Mouse (Mus musculus) neural tube, embryonic 13.5 days (tissue): ENCODE measurements around the gene Sypl2. TPM values are rescaled to one million over a fixed set of nuclear protein-coding genes. Genes with fewer than 3 reads are reported as not detected.
A peak's percentile ranks its signal among the peaks of the same experiment; 100 is the strongest.

Experiments used
- ATAC-seq: fragments of 200-750 bp; cut with Nextera tagmentation; 2 replicates; pipeline ENCODE4 v1.8.0; 2017; ENCODE audit warnings: low read depth, mild to moderate bottlenecking, moderate TSS enrichment, moderate library complexity
- H3K27ac ChIP-seq: fragments of 300-500 bp; sonication (generic); replicated peaks from 2 replicates; pipeline ENCODE4 v1.5.1; 2015; ENCODE audit warnings: moderate library complexity, mild to moderate bottlenecking, inconsistent platforms
- H3K27me3 ChIP-seq: fragments of 300-500 bp; sonication (generic); 2 replicates; pipeline ENCODE4 v1.6.1; 2015; ENCODE audit warnings: mild to moderate bottlenecking, inconsistent platforms
- H3K36me3 ChIP-seq: fragments of 300-500 bp; sonication (generic); 2 replicates; pipeline ENCODE4 v1.6.1; 2015; ENCODE audit warnings: mild to moderate bottlenecking, inconsistent platforms
- H3K4me1 ChIP-seq: fragments of 300-500 bp; sonication (generic); replicated peaks from 2 replicates; pipeline ENCODE4 v1.6.1; 2015; ENCODE audit warnings: inconsistent platforms
- H3K4me2 ChIP-seq: fragments of 300-500 bp; sonication (generic); 2 replicates; pipeline ENCODE4 v1.6.1; 2015; ENCODE audit warnings: inconsistent platforms, mild to moderate bottlenecking, moderate library complexity
- H3K4me3 ChIP-seq: fragments of 300-500 bp; sonication (generic); 2 replicates; pipeline ENCODE4 v1.5.1; 2015; ENCODE audit warnings: mild to moderate bottlenecking, inconsistent platforms
- H3K9ac ChIP-seq: fragments of 300-500 bp; sonication (generic); 2 replicates; pipeline ENCODE4 v1.6.1; 2015; ENCODE audit warnings: moderate library complexity, mild to moderate bottlenecking, inconsistent platforms
- H3K9me3 ChIP-seq: fragments of 300-500 bp; sonication (generic); 2 replicates; pipeline ENCODE4 v1.6.1; 2016; ENCODE audit warnings: inconsistent platforms
- WGBS: fragments of 180-500 bp; shearing (Covaris S2); methylation state at CpG from one replicate; pipeline ENCODE4 v1.1.7; 2015; 5-methylcytosine and 5-hydroxymethylcytosine counted together
- polyA plus RNA-seq: library from polyadenylated mRNA; unstranded; fragments of >200 nt; fragmentation: Nextera tagmentation; extraction: Ambion mirVana; gene quantifications from 2 replicates; pipeline ENCODE4 v1.2.1, GENCODE M21; 2015

The Sypl2 gene
- polyA plus RNA-seq, 1 experiment from 2014 or later: 0.71 TPM

GRCm38 (mm10) chr3:108220661-108221060 is 5.8 kb downstream of the Sypl2 start:
- no peak overlapping the region for H3K9ac ChIP-seq
- peaks cover under 1% of the 10 kb centered on the region; the same call in 1 of the 2 replicates for H3K4me1 ChIP-seq
- H3K4me3 ChIP-seq: no peak overlapping the region
- H3K27ac ChIP-seq: no peak overlapping the region
- WGBS: 78% methylated on average over 3 of the region's 3 CpGs
- peaks cover 55% of the 10 kb centered on the region for H3K27me3 ChIP-seq
- no peak for ATAC-seq
- no peaks in the 10 kb centered on the region for H3K36me3 ChIP-seq
- H3K9me3 ChIP-seq: no peaks in the 10 kb centered on the region
- no peak overlapping the region for H3K4me2 ChIP-seq

GRCm38 (mm10) chr3:108214734-108215133 is 11.7 kb downstream of the Sypl2 start:
- Histone ChIP-seq H3K27me3 (peaks cover 10% of the 10 kb centered on the region), H3K9ac (no peak overlapping the region), H3K36me3 (no peaks in the 10 kb centered on the region), H3K9me3 (no peaks in the 10 kb centered on the region), H3K4me2 (no peak overlapping the region), H3K4me3 (no peak overlapping the region), H3K27ac (no peak overlapping the region), H3K4me1 (peaks cover 15% of the 10 kb centered on the region)
- 24% methylated on average over 5 of the region's 5 CpGs for WGBS
- ATAC-seq: no peak

- H3K4me3 ChIP-seq: no peak overlapping the region
- no peak overlapping the region for H3K4me2 ChIP-seq
- H3K36me3 ChIP-seq: peaks cover 10% of the 10 kb centered on the region
- no peaks in the 10 kb centered on the region for H3K9me3 ChIP-seq
- H3K4me1 ChIP-seq: peaks cover 33% of the 10 kb centered on the region
- no peak for ATAC-seq
- H3K27ac ChIP-seq: peak overlapping the region; percentile 97; the same call in 1 of the 2 replicates
- H3K27me3 ChIP-seq: peaks cover 10% of the 10 kb centered on the region
- no peak overlapping the region for H3K9ac ChIP-seq
- 85% methylated on average over 8 of the region's 8 CpGs for WGBS
Observed at GRCm38 (mm10) chr3:108212406-108212805, 14.0 kb downstream of the Sypl2 start.

GRCm38 (mm10) chr3:108211845-108212244 is 14.6 kb downstream of the Sypl2 start:
- WGBS: 66% methylated on average over 6 of the region's 6 CpGs
- H3K4me3 ChIP-seq: peak overlapping the region; percentile 67; the same call in 1 of the 2 replicates
- ATAC-seq: no peak

GRCm38 (mm10) chr3:108210771-108211139 is 15.7 kb downstream of the Sypl2 start, which contains the start of gene Atxn7l2:
Atxn7l2 (minus strand) TSS chr3:108210934.
- Histone ChIP-seq H3K27ac (peak within 1 kb of the TSS; percentile 97), H3K9ac (peak within 1 kb of the TSS; percentile 91), H3K27me3 (peaks cover 4% of the 10 kb centered on the region), H3K4me3 (peak within 1 kb of the TSS; percentile 67), H3K4me1 (peaks cover 40% of the 10 kb centered on the region), H3K36me3 (peaks cover 26% of the 10 kb centered on the region), H3K4me2 (peak within 1 kb of the TSS; percentile 93), H3K9me3 (no peaks in the 10 kb centered on the region)
- under 1% methylated on average over 14 of the region's 14 CpGs for WGBS
- peak; percentile 90 for ATAC-seq

More at GRCm38 (mm10) chr3:108211845-108212244, 14.6 kb downstream of the Sypl2 start:
- Histone ChIP-seq H3K27ac (peak overlapping the region; percentile 97), H3K9ac (peak overlapping the region; percentile 91; the same call in 1 of the 2 replicates), H3K36me3 (peaks cover 15% of the 10 kb centered on the region), H3K27me3 (peaks cover 10% of the 10 kb centered on the region), H3K4me2 (peak overlapping the region; percentile 75), H3K4me1 (peaks cover 37% of the 10 kb centered on the region), H3K9me3 (no peaks in the 10 kb centered on the region)

- Histone ChIP-seq H3K27me3 (peaks cover 4% of the 10 kb centered on the region), H3K27ac (peak overlapping the region; percentile 97), H3K9ac (peak overlapping the region; percentile 91), H3K4me1 (peaks cover 40% of the 10 kb centered on the region), H3K4me2 (peak overlapping the region; percentile 93), H3K36me3 (peaks cover 32% of the 10 kb centered on the region), H3K9me3 (no peaks in the 10 kb centered on the region), H3K4me3 (peak overlapping the region; percentile 67)
- WGBS: under 1% methylated on average over 41 of the region's 72 CpGs
- peak; percentile 97 for ATAC-seq
Observed at GRCm38 (mm10) chr3:108209946-108210770, 16.3 kb downstream of the Sypl2 start.

- no peak; the same call in 1 of the 2 replicates for ATAC-seq
- Histone ChIP-seq H3K4me2 (peak overlapping the region; percentile 93), H3K9me3 (no peaks in the 10 kb centered on the region), H3K27me3 (peaks cover 4% of the 10 kb centered on the region), H3K4me3 (peak overlapping the region; percentile 67), H3K27ac (peak overlapping the region; percentile 97), H3K9ac (peak overlapping the region; percentile 91), H3K4me1 (peaks cover 44% of the 10 kb centered on the region), H3K36me3 (peaks cover 38% of the 10 kb centered on the region)
- WGBS: 11% methylated on average over 8 of the region's 8 CpGs
Observed at GRCm38 (mm10) chr3:108209536-108209935, 16.9 kb downstream of the Sypl2 start.

GRCm38 (mm10) chr3:108209001-108209400 is 17.4 kb downstream of the Sypl2 start:
- no peaks in the 10 kb centered on the region for H3K9me3 ChIP-seq
- WGBS: 62% methylated on average over 3 of the region's 3 CpGs
- peak overlapping the region; percentile 91 for H3K9ac ChIP-seq
- no peak for ATAC-seq
- peaks cover 43% of the 10 kb centered on the region for H3K36me3 ChIP-seq
- H3K4me1 ChIP-seq: peaks cover 49% of the 10 kb centered on the region
- H3K27me3 ChIP-seq: peaks cover 4% of the 10 kb centered on the region; the same call in 1 of the 2 replicates
- peak overlapping the region; percentile 67 for H3K4me3 ChIP-seq
- peak overlapping the region; percentile 97 for H3K27ac ChIP-seq
- peak overlapping the region; percentile 93 for H3K4me2 ChIP-seq

- H3K4me3 ChIP-seq: no peak overlapping the region
- 86% methylated on average over 15 of the region's 15 CpGs for WGBS
- no peak overlapping the region for H3K4me2 ChIP-seq
- ATAC-seq: no peak
- no peak overlapping the region; the same call in 1 of the 2 replicates for H3K27ac ChIP-seq
- H3K27me3 ChIP-seq: no peaks in the 10 kb centered on the region
- peaks cover 64% of the 10 kb centered on the region for H3K36me3 ChIP-seq
- no peak overlapping the region for H3K9ac ChIP-seq
- no peaks in the 10 kb centered on the region for H3K9me3 ChIP-seq
- H3K4me1 ChIP-seq: peaks cover 62% of the 10 kb centered on the region
Observed at GRCm38 (mm10) chr3:108206731-108207375, 19.6 kb downstream of the Sypl2 start.

- no peaks in the 10 kb centered on the region for H3K9me3 ChIP-seq
- no peak overlapping the region for H3K4me2 ChIP-seq
- peaks cover 68% of the 10 kb centered on the region for H3K36me3 ChIP-seq
- no peak overlapping the region for H3K4me3 ChIP-seq
- ATAC-seq: no peak
- H3K9ac ChIP-seq: no peak overlapping the region
- H3K4me1 ChIP-seq: peaks cover 66% of the 10 kb centered on the region
- 92% methylated on average over 8 of the region's 8 CpGs for WGBS
- no peaks in the 10 kb centered on the region for H3K27me3 ChIP-seq
- no peak overlapping the region for H3K27ac ChIP-seq
Observed at GRCm38 (mm10) chr3:108205601-108206000, 20.8 kb downstream of the Sypl2 start.

- no peak for ATAC-seq
- Histone ChIP-seq H3K9ac (no peak overlapping the region), H3K27me3 (no peaks in the 10 kb centered on the region), H3K27ac (0 out of 2 replicates have a peak overlapping the region, but pooled peaks have one; percentile 23), H3K4me2 (no peak overlapping the region), H3K4me1 (peaks cover 76% of the 10 kb centered on the region), H3K36me3 (peaks cover 69% of the 10 kb centered on the region), H3K9me3 (no peaks in the 10 kb centered on the region), H3K4me3 (no peak overlapping the region)
- 89% methylated on average over 11 of the region's 11 CpGs for WGBS
Observed at GRCm38 (mm10) chr3:108204470-108204869, 22.0 kb downstream of the Sypl2 start.
